Mouse (Mus musculus) embryonic fibroblast, embryonic 13.5 days (primary cell): ENCODE measurements around the gene St8sia6. TPM values are rescaled to one million over a fixed set of nuclear protein-coding genes. Genes with fewer than 3 reads are reported as not detected.

Source experiments
- H3K27ac ChIP-seq: 2 replicates; pipeline ENCODE4 v1.5.1; 2012; ENCODE audit warnings: low read length, control low read depth, inconsistent platforms; ENCODE audit not compliant: insufficient read depth
- H3K4me1 ChIP-seq: 2 replicates; pipeline ENCODE4 v1.6.1; 2011; ENCODE audit warnings: low read length; ENCODE audit not compliant: control insufficient read depth, insufficient read depth
- H3K4me3 ChIP-seq: 2 replicates; pipeline ENCODE4 v1.5.1; 2011; ENCODE audit warnings: mild to moderate bottlenecking, control low read depth, low read length; ENCODE audit not compliant: insufficient read depth
- CTCF ChIP-seq: IDR thresholded peaks from 2 replicates; pipeline ENCODE4 v1.5.1; 2011; ENCODE audit warnings: mild to moderate bottlenecking, control low read depth, low read length, moderate library complexity, borderline replicate concordance; ENCODE audit not compliant: insufficient read depth
- POLR2A ChIP-seq: IDR thresholded peaks from 2 replicates; pipeline ENCODE4 v1.6.1; 2011; ENCODE audit warnings: low read depth, mild to moderate bottlenecking, control low read depth, low read length, moderate library complexity
- polyA plus RNA-seq: library from polyadenylated mRNA; stranded (reverse); fragments of >200 nt; gene quantifications from 2 replicates; pipeline ENCODE4 v1.2.4, GENCODE M21; 2011; ENCODE audit warnings: low read depth; ENCODE audit not compliant: missing spikeins, insufficient read length

The St8sia6 gene
- polyA plus RNA-seq, 1 experiment, result 0.21 TPM

GRCm38 (mm10) chr2:13738704-13739103 is 55.2 kb downstream of the St8sia6 start:
- no peaks in the 10 kb centered on the region for H3K4me1 ChIP-seq
- TF ChIP-seq POLR2A (no peak), CTCF (no peak)
- H3K4me3 ChIP-seq, result no peak overlapping the region
- H3K27ac ChIP-seq, result no peak overlapping the region

- Histone ChIP-seq H3K27ac (no peak overlapping the region), H3K4me1 (peaks cover 12% of the 10 kb centered on the region; the same call in 1 of the 2 replicates), H3K4me3 (no peak overlapping the region)
- TF ChIP-seq POLR2A, result no peak
- TF ChIP-seq CTCF, result no peak
Measured at GRCm38 (mm10) chr2:13727901-13728300, 66.0 kb downstream of the St8sia6 start.

- no peak overlapping the region for H3K4me3 ChIP-seq
- peak overlapping the region; percentile 47 for H3K27ac ChIP-seq
- peaks cover 12% of the 10 kb centered on the region; the same call in 1 of the 2 replicates for H3K4me1 ChIP-seq
- TF ChIP-seq POLR2A, result no peak
- TF ChIP-seq CTCF, result no peak
Measured at GRCm38 (mm10) chr2:13725592-13725991, 68.3 kb downstream of the St8sia6 start.

GRCm38 (mm10) chr2:13722241-13722640 is 71.6 kb downstream of the St8sia6 start:
- Histone ChIP-seq H3K27ac (no peak overlapping the region), H3K4me3 (no peak overlapping the region), H3K4me1 (peaks cover 10% of the 10 kb centered on the region; the same call in 1 of the 2 replicates)
- TF ChIP-seq CTCF (no peak), POLR2A (no peak)

- Histone ChIP-seq H3K4me3 (no peak overlapping the region), H3K4me1 (no peaks in the 10 kb centered on the region), H3K27ac (no peak overlapping the region)
- TF ChIP-seq POLR2A, result no peak
- no peak for TF ChIP-seq CTCF
Measured at GRCm38 (mm10) chr2:13718628-13719185, 75.2 kb downstream of the St8sia6 start.

- no peaks in the 10 kb centered on the region for H3K4me1 ChIP-seq
- H3K27ac ChIP-seq, result no peak overlapping the region
- TF ChIP-seq POLR2A (no peak), CTCF (no peak)
- H3K4me3 ChIP-seq, result no peak overlapping the region
Measured at GRCm38 (mm10) chr2:13708785-13709184, 85.1 kb downstream of the St8sia6 start.

- no peak overlapping the region for H3K4me3 ChIP-seq
- H3K4me1 ChIP-seq, result no peaks in the 10 kb centered on the region
- H3K27ac ChIP-seq, result no peak overlapping the region
- TF ChIP-seq POLR2A (no peak), CTCF (no peak)
Measured at GRCm38 (mm10) chr2:13697514-13697913, 96.3 kb downstream of the St8sia6 start.

GRCm38 (mm10) chr2:13694417-13694816 is 99.4 kb downstream of the St8sia6 start:
- Histone ChIP-seq H3K27ac (no peak overlapping the region), H3K4me3 (no peak overlapping the region), H3K4me1 (no peaks in the 10 kb centered on the region)
- TF ChIP-seq POLR2A, result no peak
- TF ChIP-seq CTCF, result no peak

GRCm38 (mm10) chr2:13684380-13684779 is 109.5 kb downstream of the St8sia6 start:
- H3K4me1 ChIP-seq, result no peaks in the 10 kb centered on the region
- TF ChIP-seq CTCF (no peak), POLR2A (no peak)
- H3K27ac ChIP-seq, result no peak overlapping the region
- no peak overlapping the region for H3K4me3 ChIP-seq

- TF ChIP-seq CTCF, result no peak
- no peak for TF ChIP-seq POLR2A
- no peak overlapping the region for H3K27ac ChIP-seq
- no peaks in the 10 kb centered on the region for H3K4me1 ChIP-seq
- H3K4me3 ChIP-seq, result no peak overlapping the region
Measured at GRCm38 (mm10) chr2:13683205-13683570, 110.7 kb downstream of the St8sia6 start.
